Mouse (Mus musculus) heart, postnatal 4 days (tissue): ENCODE results near the gene Vmn1r228. TPM values are rescaled to one million over a fixed set of nuclear protein-coding genes. Genes with fewer than 3 reads are reported as not detected.

Experiments
- DNase-seq: peaks from one replicate; pipeline ENCODE4 v3.0.0; 2021
- total RNA-seq, 2 experiments: library from RNA; stranded (reverse); gene quantifications; 2 replicates each; pipeline ENCODE4 v1.2.3; 2021

Gene Vmn1r228
- not detected for total RNA-seq

GRCm38 (mm10) chr17:20786057-20786456 lies at the start of gene Vmn1r228:
Gene Vmn1r228, minus strand, starts transcription at chr17:20786157.
- DNase-seq: no peak

GRCm38 (mm10) chr17:20811255-20811654 lies 25.3 kb upstream of the Vmn1r228 start, which contains the start of gene Vmn1r229:
Gene Vmn1r229, plus strand, starts transcription at chr17:20811555.
- DNase-seq: no peak

- DNase-seq: no peak
These were observed 56.4 kb downstream of the Vmn1r228 start, which contains the start of gene Vmn1r227 for GRCm38 (mm10) chr17:20729543-20729942. Gene Vmn1r227, plus strand, starts transcription at chr17:20729843.

Other genes with a start within 250 kb of the Vmn1r228 start
- gene Vmn2r109, start 221.4 kb downstream of the Vmn1r228 start, total RNA-seq: not detected
- not detected for gene Vmn2r110, start 189.7 kb downstream of the Vmn1r228 start, total RNA-seq
- not detected for gene Fpr-rs3, start 161.3 kb downstream of the Vmn1r228 start, total RNA-seq
- not detected for gene Vmn1r226, start 103.3 kb downstream of the Vmn1r228 start, total RNA-seq
- not detected for gene Vmn1r227, start 56.3 kb downstream of the Vmn1r228 start, total RNA-seq
- gene Vmn1r229, start 25.4 kb upstream of the Vmn1r228 start, total RNA-seq: under 1 TPM in 1 of 2 experiments, not detected in 1; 0.02 TPM
- gene Vmn1r230, start 54.3 kb upstream of the Vmn1r228 start, total RNA-seq: not detected
- not detected for gene Vmn1r231, start 118.9 kb upstream of the Vmn1r228 start, total RNA-seq
- not detected for gene Vmn1r232, start 133.6 kb upstream of the Vmn1r228 start, total RNA-seq
- 100 to 1,000 TPM; 287 to 293 TPM for gene Ppp2r1a, start 159.2 kb upstream of the Vmn1r228 start, total RNA-seq
- gene Vmn1r233, start 210.3 kb upstream of the Vmn1r228 start, total RNA-seq: not detected
- gene Zfp160, start 222.7 kb upstream of the Vmn1r228 start, total RNA-seq: 10 to 100 TPM; 18.3 to 21.5 TPM